ENCODE assay signal across 9 mouse cellular contexts in the genomic region with DNA sequence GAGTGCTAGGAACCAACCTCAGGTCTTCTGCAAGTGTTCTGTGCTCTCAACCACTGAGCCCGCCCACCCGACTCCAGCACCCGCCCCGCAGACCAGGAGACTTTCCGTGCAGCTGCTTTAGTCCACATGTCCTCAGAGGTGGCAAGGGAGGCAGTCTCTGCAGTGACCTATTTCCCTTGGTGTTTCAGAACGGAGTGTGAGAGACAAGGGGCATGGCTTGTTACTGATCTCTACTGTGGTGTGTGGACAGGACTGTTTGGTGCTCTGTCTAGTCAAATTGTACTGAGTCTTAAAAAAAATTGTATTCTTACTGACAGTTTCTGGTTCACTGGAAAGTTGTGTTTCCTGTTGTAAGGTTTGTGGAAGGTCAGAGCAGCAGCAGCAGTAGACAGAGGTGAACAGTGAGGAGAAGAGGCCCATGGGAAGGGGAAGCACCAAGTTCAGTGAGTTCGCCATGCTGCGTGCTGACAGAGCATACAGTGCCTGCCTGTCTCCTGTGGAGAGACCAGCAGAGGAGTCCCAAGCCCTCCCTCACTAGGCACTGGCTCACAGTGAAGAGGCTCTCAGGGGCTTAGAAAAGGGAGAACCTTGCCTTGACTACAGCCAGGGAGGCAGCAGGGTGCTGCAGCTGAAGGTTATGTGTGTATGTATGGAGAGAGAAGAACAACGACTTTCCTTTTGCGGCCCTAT. TPM values are rescaled to one million over a fixed set of nuclear protein-coding genes. Genes with fewer than 3 reads are reported as not detected.
A peak's percentile ranks its signal among the peaks of the same experiment; 100 is the strongest.
DNase-seq lines count a peak whose midpoint lies in the region; ATAC-seq and TF ChIP-seq lines count a peak whose summit lies in the region.
"Had no signal": no experiment of that assay in that cellular context is flagged by ENCODE, and none has a peak within 500 bp of the region (broad histone marks: within the 10 kb centered on the region; RNA-seq: fewer than 3 reads in every experiment).

No protein-coding gene starts in this region.

- no peaks in the 10 kb centered on the region for H3K9me3 ChIP-seq in neural tube, embryonic 14.5 days (ENCODE audit: control insufficient read depth, low read length)
- no peaks in the 10 kb centered on the region for H3K9me3 ChIP-seq in neural tube, embryonic 15.5 days (replicated peaks)

- no peak overlapping the region for H3K9ac ChIP-seq in neural tube, embryonic 14.5 days (replicated peaks; ENCODE audit: low read depth, low read length)
- no peak overlapping the region for H3K9ac ChIP-seq in neural tube, embryonic 15.5 days (replicated peaks)

- 0 out of 2 replicates have a peak, but pooled peaks cover 4% of the 10 kb centered on the region for H3K4me1 ChIP-seq in neural tube, embryonic 14.5 days (ENCODE audit: control insufficient read depth, insufficient read depth, low read length)
- peaks cover 35% of the 10 kb centered on the region for H3K4me1 ChIP-seq in neural tube, embryonic 15.5 days

- H3K4me2 ChIP-seq in neural tube, embryonic 14.5 days (ENCODE audit: low read depth, low read length) = no peak overlapping the region
- H3K4me2 ChIP-seq in neural tube, embryonic 15.5 days = no peak overlapping the region

- intact Hi-C loops in gastrocnemius, adult 2 months (cut with DNase I) = no loop called here

- H3K27me3 ChIP-seq in neural tube, embryonic 14.5 days (ENCODE audit: control insufficient read depth, insufficient read depth, low read length) = no peaks in the 10 kb centered on the region
- no peaks in the 10 kb centered on the region for H3K27me3 ChIP-seq in neural tube, embryonic 15.5 days (replicated peaks)

- no peak for TF ChIP-seq CTCF in gastrocnemius, adult 2 months (IDR thresholded peaks at IDR 0.05)

- 70% methylated on average over 10 of the region's 10 CpGs for WGBS in neural tube, embryonic 14.5 days
- WGBS in neural tube, embryonic 15.5 days = 78% methylated on average over 10 of the region's 10 CpGs

- DNase-seq in heart, adult 11 months = peak; percentile 88
- DNase-seq in heart, adult 8-10 months (ENCODE audit: low spot score) = no peak
- no peak for DNase-seq in ovary, postnatal 36 days (ENCODE audit: low spot score)
- no peak for DNase-seq in gastrocnemius, adult 2 months
- DNase-seq in adrenal gland, adult (ENCODE audit: inconsistent age in 2 of 2, low spot score in 1 of 2) = no peak
- DNase-seq: gastrocnemius, postnatal 10 days had no signal

- no peak for ATAC-seq in neural tube, embryonic 14.5 days (ENCODE audit: low read depth)
- ATAC-seq in neural tube, embryonic 15.5 days (ENCODE audit: low FRiP score) = no peak
- peak; percentile 46 for ATAC-seq in megakaryocyte-erythroid progenitor cell, adult 5-6 weeks (replicated peaks; ENCODE audit: low FRiP score, low TSS enrichment, poor library complexity, severe bottlenecking)

- H3K4me3 ChIP-seq in neural tube, embryonic 14.5 days (ENCODE audit: low read depth, low read length) = no peak overlapping the region
- no peak overlapping the region for H3K4me3 ChIP-seq in neural tube, embryonic 15.5 days (replicated peaks)
- no peak overlapping the region for H3K4me3 ChIP-seq in gastrocnemius, adult 2 months

- peak overlapping the region; percentile 28; the same call in 1 of the 2 replicates for H3K27ac ChIP-seq in neural tube, embryonic 14.5 days (ENCODE audit: low read depth, low read length)
- no peak overlapping the region for H3K27ac ChIP-seq in neural tube, embryonic 15.5 days (replicated peaks)
- H3K27ac ChIP-seq in gastrocnemius, adult 2 months = no peak overlapping the region; the same call in 1 of the 2 replicates

- H3K36me3 ChIP-seq in neural tube, embryonic 14.5 days (ENCODE audit: control insufficient read depth, insufficient read depth, low read length) = no peaks in the 10 kb centered on the region
- no peaks in the 10 kb centered on the region for H3K36me3 ChIP-seq in neural tube, embryonic 15.5 days

RNA-seq across cellular contexts. Expression of gene Hivep1, which starts 44.1 kb away (rescaled TPM):
- 10 to 100 TPM; 21.0 to 26.3 (median 25.3) TPM for total RNA-seq in heart, adult 8-10 months (2022)
- polyA plus RNA-seq in neural tube, embryonic 14.5 days (2014; fragmentation: Nextera tagmentation; extraction: Ambion mirVana) = 16.8 and 22.8 TPM in 2 replicates
- 15.6 and 17.6 TPM in 2 replicates for polyA plus RNA-seq in neural tube, embryonic 15.5 days (2015; fragmentation: Nextera tagmentation; extraction: Ambion mirVana)
- 38.6 and 51.5 TPM in 2 replicates for total RNA-seq in megakaryocyte-erythroid progenitor cell, adult 5-6 weeks (2014; fragmentation: Nextera tagmentation)
- total RNA-seq in megakaryocyte-erythroid progenitor cell, adult 5-6 weeks (2017) = 12.3 and 27.0 TPM in 2 replicates
- total RNA-seq in gastrocnemius, adult 2 months (2021) = 10 to 100 TPM; 15.6 to 20.5 TPM
